Mouse (Mus musculus): Measurements from ENCODE around the gene Cer1.

- no peak for TF ChIP-seq CTCF (IDR thresholded peaks at IDR 0.05; ENCODE audit: low read depth, low read length)
- 0 out of 2 replicates have a peak, but pooled peaks have one; percentile 3 for TF ChIP-seq POLR2A (IDR thresholded peaks at IDR 0.05; ENCODE audit: extremely low read depth, insufficient read depth, low read length)
These were observed 25.5 kb downstream of the Cer1 start, which contains the start of gene Zdhhc21 for GRCm38 (mm10) chr4:82859131-82860125.

Data from liver, adult 2 months (tissue).